8 mouse cellular contexts compared by ENCODE assay signal in genomic region chr16:93917712-93918678, GRCm38 (mm10). TPM values are rescaled to one million over a fixed set of nuclear protein-coding genes. Genes with fewer than 3 reads are reported as not detected.
A peak's percentile ranks its signal among the peaks of the same experiment; 100 is the strongest.
DNase-seq lines count a peak whose midpoint lies in the region; ATAC-seq lines count a peak whose summit lies in the region.

No protein-coding gene starts in this region.

- H3K27me3 ChIP-seq in intestine, embryonic 14.5 days (replicated peaks; ENCODE audit: control insufficient read depth, insufficient read depth, low read length), result no peaks in the 10 kb centered on the region
- H3K27me3 ChIP-seq in midbrain, embryonic 10.5 days (ENCODE audit: low read depth, poor library complexity, severe bottlenecking), result peaks cover 8% of the 10 kb centered on the region; the same call in 1 of the 2 replicates

- intact Hi-C loops in gastrocnemius, postnatal 14 days (cut with DNase I; ENCODE audit: low total_unique reads), result no loop called here
- intact Hi-C loops in left cerebral cortex, postnatal 25 days (cut with DNase I), result loop anchor here (5.0 to 10.0 kb wide), 2 partner anchors 339 to 417 kb away; no protein-coding TSS in a partner anchor

- peak; percentile 80 for ATAC-seq in intestine, embryonic 14.5 days (replicated peaks; ENCODE audit: low FRiP score, low TSS enrichment, low read depth)

- 28% methylated on average over 22 of the region's 22 CpGs for WGBS in intestine, embryonic 14.5 days
- 40% methylated on average over 22 of the region's 22 CpGs for WGBS in midbrain, embryonic 10.5 days

- 0 out of 2 replicates have a peak, but pooled peaks cover 3% of the 10 kb centered on the region for H3K4me1 ChIP-seq in intestine, embryonic 14.5 days (replicated peaks; ENCODE audit: control insufficient read depth, insufficient read depth, low read length)
- H3K4me1 ChIP-seq in midbrain, embryonic 10.5 days, result peaks cover 5% of the 10 kb centered on the region

- no peak overlapping the region for H3K9ac ChIP-seq in intestine, embryonic 14.5 days (ENCODE audit: low read length)

- H3K4me3 ChIP-seq in intestine, embryonic 14.5 days (ENCODE audit: low read depth, low read length), result no peak overlapping the region
- H3K4me3 ChIP-seq in midbrain, embryonic 10.5 days, result peak overlapping the region; percentile 40

- DNase-seq in adrenal gland, adult (ENCODE audit: inconsistent age in 2 of 2, low spot score in 1 of 2), result peak; percentile 79 to 93
- peak; percentile 82 for DNase-seq in embryo, embryonic 10 days (ENCODE audit: low spot score)
- peak; percentile 76 for DNase-seq in gastrocnemius, postnatal 14 days
- peak; percentile 97 for DNase-seq in intestine, embryonic 14.5 days (ENCODE audit: low spot score)
- peak; percentile 81 to 87 for DNase-seq in left cerebral cortex, postnatal 25 days (ENCODE audit: low spot score in 2 of 2)
- DNase-seq in midbrain, embryonic 10.5 days (ENCODE audit: low spot score), result peak; percentile 82
- peak; percentile 50 to 56 for DNase-seq in right cerebral cortex, postnatal 36 days (ENCODE audit: low spot score in 2 of 2)
- DNase-seq in yolk sac, embryonic 10.5 days (ENCODE audit: low spot score), result peak; percentile 85

- H3K36me3 ChIP-seq in intestine, embryonic 14.5 days (ENCODE audit: control insufficient read depth, insufficient read depth, low read length), result no peaks in the 10 kb centered on the region
- H3K36me3 ChIP-seq in midbrain, embryonic 10.5 days, result no peaks in the 10 kb centered on the region

- peak overlapping the region; percentile 33; the same call in 1 of the 2 replicates for H3K4me2 ChIP-seq in intestine, embryonic 14.5 days (ENCODE audit: low read length)

- peak overlapping the region; percentile 78 for H3K27ac ChIP-seq in intestine, embryonic 14.5 days (ENCODE audit: low read depth)
- H3K27ac ChIP-seq in midbrain, embryonic 10.5 days (replicated peaks), result peak overlapping the region; percentile 61

- H3K9me3 ChIP-seq in intestine, embryonic 14.5 days (ENCODE audit: control insufficient read depth, low read length), result no peaks in the 10 kb centered on the region
- H3K9me3 ChIP-seq in midbrain, embryonic 10.5 days (replicated peaks), result no peaks in the 10 kb centered on the region

RNA-seq across cellular contexts. Expression of gene Chaf1b, which starts 34.3 kb away (rescaled TPM):
- 1 to 10 TPM; 1.4 to 2.3 TPM for total RNA-seq in gastrocnemius, postnatal 14 days (2021)
- polyA plus RNA-seq in intestine, embryonic 14.5 days (2014; fragmentation: Nextera tagmentation; extraction: Ambion mirVana), result 81.4 and 88.8 TPM in 2 replicates
- 1 to 10 TPM in 1 of 2 experiments, under 1 TPM in 1; 0.78 to 1.4 TPM for total RNA-seq in left cerebral cortex, postnatal 25 days (2021)
- 119 and 136 TPM in 2 replicates for polyA plus RNA-seq in midbrain, embryonic 10.5 days (2016; fragmentation: Nextera tagmentation; extraction: Ambion mirVana)
